Mouse (Mus musculus) brown adipose tissue, adult 24 weeks (tissue): ENCODE results near the gene Mex3a. TPM values are rescaled to one million over a fixed set of nuclear protein-coding genes. Genes with fewer than 3 reads are reported as not detected.
"Not testable (repeated sequence)": the region's sequence is repeated elsewhere in the genome, so short reads cannot be mapped to it uniquely, and the experiment has no call there.

Experiments used
- H3K27ac ChIP-seq: fragments of 200-500 bp; replicated peaks from 2 replicates; pipeline ENCODE4 v1.5.1; 2012; ENCODE audit warnings: low read depth, mild to moderate bottlenecking, low read length
- H3K4me1 ChIP-seq: fragments of 200-500 bp; 2 replicates; pipeline ENCODE4 v1.6.1; 2012; ENCODE audit warnings: low read length, mixed read lengths; ENCODE audit not compliant: control insufficient read depth, insufficient read depth, insufficient read length
- H3K4me3 ChIP-seq: fragments of 200-500 bp; 2 replicates; pipeline ENCODE4 v1.5.1; 2012; ENCODE audit warnings: low read depth, mild to moderate bottlenecking, low read length, moderate library complexity; ENCODE audit not compliant: insufficient read depth
- polyA plus RNA-seq: library from polyadenylated mRNA; stranded (reverse); fragments of >200 nt; gene quantifications from 2 replicates; pipeline ENCODE4 v1.2.4, GENCODE M21; 2012; ENCODE audit not compliant: missing spikeins, insufficient read depth, insufficient read length

Gene Mex3a
- polyA plus RNA-seq, 1 experiment = 0.16 TPM

- no peak overlapping the region for H3K4me3 ChIP-seq
- peaks cover 8% of the 10 kb centered on the region for H3K4me1 ChIP-seq
- no peak overlapping the region for H3K27ac ChIP-seq
Observed at GRCm38 (mm10) chr3:88572835-88573234, 40.6 kb downstream of the Mex3a start.

DNA sequence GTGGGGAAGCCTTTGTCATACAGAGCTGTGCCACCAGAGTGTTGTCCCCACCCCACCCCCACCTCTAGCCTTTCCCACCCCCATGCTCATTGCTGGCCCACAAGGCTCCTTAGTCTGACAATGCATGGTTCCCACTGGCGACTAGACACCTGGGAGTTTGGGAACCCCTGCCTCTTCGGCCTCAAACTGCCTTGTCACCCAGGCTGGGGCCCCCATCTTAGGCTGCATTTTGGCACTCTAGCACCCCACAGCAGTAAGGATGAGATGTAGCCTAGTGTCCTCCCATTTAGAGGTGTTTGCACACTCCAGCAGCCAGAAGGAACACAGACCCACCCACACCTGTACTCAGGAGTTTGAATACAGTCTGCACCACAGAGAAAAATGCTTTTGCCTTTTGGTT lies 41.6 kb downstream of the Mex3a start:
- H3K4me1 ChIP-seq = 0 out of 2 replicates have a peak, but pooled peaks cover 4% of the 10 kb centered on the region

GRCm38 (mm10) chr3:88575540-88575939 lies 43.3 kb downstream of the Mex3a start, which contains the start of gene Ssr2:
TSS of gene Ssr2 (plus strand) at chr3:88575876.
- H3K4me1 ChIP-seq = no peaks in the 10 kb centered on the region
- H3K27ac ChIP-seq = no peak within 1 kb of the TSS
- no peak within 1 kb of the TSS for H3K4me3 ChIP-seq

More for the DNA sequence above, 41.6 kb downstream of the Mex3a start:
- Histone ChIP-seq H3K4me3 (no peak overlapping the region), H3K27ac (no peak overlapping the region)

GRCm38 (mm10) chr3:88577846-88578245 lies 45.7 kb downstream of the Mex3a start:
- not testable (repeated sequence) for H3K4me3 ChIP-seq, H3K4me1 ChIP-seq, H3K27ac ChIP-seq

- Histone ChIP-seq H3K4me1 (no peaks in the 10 kb centered on the region), H3K27ac (peak overlapping the region; percentile 29; the same call in 1 of the 2 replicates), H3K4me3 (peak overlapping the region; percentile 86)
Observed at GRCm38 (mm10) chr3:88578498-88579424, 46.6 kb downstream of the Mex3a start.

DNA sequence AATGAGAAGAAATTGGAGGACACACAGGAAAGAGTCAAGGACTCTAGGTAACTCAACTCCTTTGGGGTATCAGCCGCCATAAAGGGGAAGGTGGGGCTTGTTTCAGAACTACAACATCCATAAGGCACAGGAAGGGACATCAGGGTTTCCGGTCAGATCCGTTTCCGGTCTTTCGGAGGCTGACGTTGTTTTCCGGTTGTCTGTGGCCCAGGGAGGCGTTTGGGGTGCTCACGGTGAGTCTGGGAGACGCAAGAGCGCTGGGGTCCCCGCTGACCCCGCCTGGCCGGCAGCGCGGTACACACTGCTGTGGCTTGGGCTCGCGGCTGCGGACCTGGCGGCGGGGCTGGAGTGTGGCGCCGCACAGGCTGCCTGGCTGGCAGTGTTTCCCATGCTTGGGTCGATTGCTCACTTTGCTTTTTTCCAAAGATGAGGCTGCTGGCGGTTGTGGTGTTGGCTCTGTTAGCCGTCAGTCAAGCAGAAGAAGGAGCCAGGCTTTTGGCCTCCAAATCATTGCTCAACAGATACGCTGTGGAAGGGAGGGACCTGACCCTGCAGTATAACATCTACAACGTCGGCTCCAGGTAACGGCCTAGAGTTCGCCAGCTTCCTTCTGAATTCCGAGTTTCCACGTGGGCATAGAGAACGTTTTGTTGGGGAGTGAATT lies 47.4 kb downstream of the Mex3a start:
- H3K4me1 ChIP-seq = no peaks in the 10 kb centered on the region
- H3K4me3 ChIP-seq = peak overlapping the region; percentile 86
- peak overlapping the region; percentile 80 for H3K27ac ChIP-seq

DNA sequence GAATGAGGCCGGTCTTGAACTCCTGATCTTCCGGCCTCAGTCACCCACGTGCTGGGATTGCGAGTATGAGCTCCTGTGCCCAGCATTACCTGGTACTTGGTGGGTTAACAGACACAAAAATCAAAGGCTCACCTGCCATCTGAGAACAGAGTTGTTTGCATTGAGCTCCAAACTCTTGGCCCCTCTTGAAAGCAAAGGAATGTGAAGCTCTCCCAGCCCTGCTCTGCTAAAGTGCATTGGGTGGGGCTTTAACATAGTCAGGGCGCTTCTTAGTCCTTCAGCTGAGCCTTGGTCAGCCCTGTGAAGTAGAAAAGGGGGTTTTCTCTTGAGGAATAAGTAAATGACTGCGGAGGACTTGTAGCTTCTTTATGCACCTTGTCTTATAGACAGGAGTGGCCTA lies 53.6 kb downstream of the Mex3a start:
- no peak overlapping the region for H3K4me3 ChIP-seq
- H3K27ac ChIP-seq = no peak overlapping the region
- H3K4me1 ChIP-seq = no peaks in the 10 kb centered on the region

DNA sequence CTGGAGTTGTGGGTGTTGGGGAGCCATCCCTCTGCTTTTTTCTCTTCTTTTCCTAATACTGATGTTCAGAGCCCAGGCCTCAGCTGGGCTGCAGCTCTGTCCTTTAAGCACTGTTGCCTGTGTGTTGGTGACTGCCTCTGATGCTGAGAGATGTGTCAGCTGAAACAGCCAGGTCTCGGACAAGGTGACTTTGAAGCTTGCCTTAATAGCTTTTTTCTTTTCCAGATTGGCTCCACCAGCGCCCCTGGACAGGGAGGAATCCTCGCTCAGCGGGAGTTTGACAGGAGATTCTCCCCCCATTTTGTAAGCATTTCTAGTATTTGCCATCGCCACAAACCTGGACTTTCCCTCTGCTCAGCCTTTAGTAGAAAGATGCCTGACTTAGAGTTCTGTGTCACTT lies 54.4 kb downstream of the Mex3a start:
- no peak overlapping the region for H3K27ac ChIP-seq
- no peaks in the 10 kb centered on the region for H3K4me1 ChIP-seq
- no peak overlapping the region for H3K4me3 ChIP-seq

GRCm38 (mm10) chr3:88590246-88590645 lies 58.1 kb downstream of the Mex3a start:
- H3K4me1 ChIP-seq = peaks cover 7% of the 10 kb centered on the region; the same call in 1 of the 2 replicates
- no peak overlapping the region for H3K4me3 ChIP-seq
- no peak overlapping the region for H3K27ac ChIP-seq

Other genes with a start within 250 kb of the Mex3a start
- gene Gm38392, start 245.2 kb upstream of the Mex3a start, polyA plus RNA-seq = not detected in 2 replicates
- 12.9 and 20.4 TPM in 2 replicates for gene Tsacc, start 235.4 kb upstream of the Mex3a start, polyA plus RNA-seq
- 120 and 173 TPM in 2 replicates for gene Cct3, start 235.3 kb upstream of the Mex3a start, polyA plus RNA-seq
- 96.8 and 101 TPM in 2 replicates for gene Glmp, start 207.4 kb upstream of the Mex3a start, polyA plus RNA-seq
- 89.9 and 111 TPM in 2 replicates for gene Tmem79, start 196.2 kb upstream of the Mex3a start, polyA plus RNA-seq
- 14.2 and 24.1 TPM in 2 replicates for gene Smg5, start 196.1 kb upstream of the Mex3a start, polyA plus RNA-seq
- gene Paqr6, start 167.8 kb upstream of the Mex3a start, polyA plus RNA-seq = 2.1 TPM in 2 replicates
- not detected in 2 replicates for gene Bglap3, start 159.7 kb upstream of the Mex3a start, polyA plus RNA-seq
- gene Bglap2, start 153.7 kb upstream of the Mex3a start, polyA plus RNA-seq = not detected in 2 replicates
- not detected in 2 replicates for gene Bglap, start 147.9 kb upstream of the Mex3a start, polyA plus RNA-seq
- gene Pmf1, start 122.1 kb upstream of the Mex3a start, polyA plus RNA-seq = 25.1 and 30.8 TPM in 2 replicates
- gene Slc25a44, start 107.3 kb upstream of the Mex3a start, polyA plus RNA-seq = 71.0 and 78.1 TPM in 2 replicates
- gene Sema4a, start 71.2 kb upstream of the Mex3a start, polyA plus RNA-seq = 25.7 and 30.2 TPM in 2 replicates
- 33.8 and 35.7 TPM in 2 replicates for gene Lmna, start 22.4 kb upstream of the Mex3a start, polyA plus RNA-seq
- not detected in 2 replicates for gene Rab25, start 15.9 kb downstream of the Mex3a start, polyA plus RNA-seq
- gene Lamtor2, start 20.7 kb downstream of the Mex3a start, polyA plus RNA-seq = 209 and 224 TPM in 2 replicates
- 36.6 and 42.2 TPM in 2 replicates for gene Ubqln4, start 21.4 kb downstream of the Mex3a start, polyA plus RNA-seq
- gene Ssr2, start 43.5 kb downstream of the Mex3a start, polyA plus RNA-seq = 84.2 and 89.0 TPM in 2 replicates
- gene Arhgef2, start 73.6 kb downstream of the Mex3a start, polyA plus RNA-seq = 13.7 and 23.6 TPM in 2 replicates
- gene Rxfp4, start 120.7 kb downstream of the Mex3a start, polyA plus RNA-seq = not detected in 2 replicates
- gene Khdc4, start 153.4 kb downstream of the Mex3a start, polyA plus RNA-seq = 17.1 and 28.6 TPM in 2 replicates
- 22.5 and 27.8 TPM in 2 replicates for gene Rit1, start 184.4 kb downstream of the Mex3a start, polyA plus RNA-seq
- gene Syt11, start 242.8 kb downstream of the Mex3a start, polyA plus RNA-seq = 3.3 and 6.7 TPM in 2 replicates